Mouse (Mus musculus): ENCODE results near the gene En2.

- TF ChIP-seq CTCF (IDR thresholded peaks at IDR 0.05; ENCODE audit: insufficient read depth, low read length), result no peak
- no peak for TF ChIP-seq POLR2A (IDR thresholded peaks at IDR 0.05; ENCODE audit: borderline replicate concordance, extremely low read depth, low read depth, low read length)
These were observed 9.5 kb downstream of the En2 start for GRCm38 (mm10) chr5:28174876-28175569.
